Mouse (Mus musculus) embryonic facial prominence, embryonic 11.5 days (tissue): ENCODE results near the gene Numa1. TPM values are rescaled to one million over a fixed set of nuclear protein-coding genes. Genes with fewer than 3 reads are reported as not detected.
"Not testable (repeated sequence)": the region's sequence is repeated elsewhere in the genome, so short reads cannot be mapped to it uniquely, and the experiment has no call there.

Experiments used
- ATAC-seq: fragments of 200-750 bp; cut with Nextera tagmentation; replicated peaks from 2 replicates; pipeline ENCODE4 v1.8.0; 2017; ENCODE audit warnings: low read depth; ENCODE audit not compliant: insufficient number of reproducible peaks, low FRiP score, low TSS enrichment
- DNase-seq: peaks from one replicate; pipeline ENCODE4 v3.0.0-alpha.2; 2015; ENCODE audit warnings: low spot score
- H3K27ac ChIP-seq: fragments of 300-500 bp; sonication (generic); replicated peaks from 2 replicates; pipeline ENCODE4 v1.5.1; 2014; ENCODE audit warnings: mild to moderate bottlenecking, low read depth, low read length, control low read depth
- H3K27me3 ChIP-seq: fragments of 300-500 bp; sonication (generic); 2 replicates; pipeline ENCODE4 v1.6.1; 2014; ENCODE audit warnings: mild to moderate bottlenecking, low read length, moderate library complexity, mixed read lengths; ENCODE audit not compliant: control insufficient read depth, insufficient read depth
- H3K36me3 ChIP-seq: fragments of 300-500 bp; sonication (generic); replicated peaks from 2 replicates; pipeline ENCODE4 v1.6.1; 2014; ENCODE audit warnings: low read depth, mild to moderate bottlenecking, low read length, moderate library complexity, mixed read lengths; ENCODE audit not compliant: control insufficient read depth, insufficient read depth
- H3K4me1 ChIP-seq: fragments of 300-500 bp; sonication (generic); 2 replicates; pipeline ENCODE4 v1.6.1; 2014; ENCODE audit warnings: low read length, mixed read lengths; ENCODE audit not compliant: control insufficient read depth, insufficient read depth
- H3K4me2 ChIP-seq: fragments of 300-500 bp; sonication (generic); 2 replicates; pipeline ENCODE4 v1.6.1; 2014; ENCODE audit warnings: low read depth, mild to moderate bottlenecking, control low read depth, low read length, moderate library complexity
- H3K4me3 ChIP-seq: fragments of 300-500 bp; sonication (generic); 2 replicates; pipeline ENCODE4 v1.5.1; 2014; ENCODE audit warnings: low read depth, low read length, control low read depth
- H3K9ac ChIP-seq: fragments of 300-500 bp; sonication (generic); replicated peaks from 2 replicates; pipeline ENCODE4 v1.6.1; 2014; ENCODE audit warnings: mild to moderate bottlenecking, control low read depth, low read length
- H3K9me3 ChIP-seq: fragments of 300-500 bp; sonication (generic); replicated peaks from 2 replicates; pipeline ENCODE4 v1.6.1; 2016; ENCODE audit warnings: mild to moderate bottlenecking, low read length, inconsistent platforms, mixed read lengths; ENCODE audit not compliant: control insufficient read depth
- WGBS: fragments of 180-500 bp; shearing (Covaris S2); extraction: QIAGEN DNeasy Blood & Tissue Kit; methylation state at CpG from one replicate; pipeline ENCODE4 v1.1.7; 2014; 5-methylcytosine and 5-hydroxymethylcytosine counted together
- polyA plus RNA-seq: library from polyadenylated mRNA; unstranded; fragments of >200 nt; fragmentation: Nextera tagmentation; extraction: Ambion mirVana; gene quantifications from 2 replicates; pipeline ENCODE4 v1.2.1, GENCODE M21; 2014

The Numa1 gene
- polyA plus RNA-seq, 1 experiment from 2014 or later, result 110 TPM

GRCm38 (mm10) chr7:102014995-102015394 lies 81.1 kb downstream of the Numa1 start:
- Histone ChIP-seq H3K4me3 (no peak overlapping the region), H3K4me2 (no peak overlapping the region), H3K27ac (no peak overlapping the region), H3K27me3 (no peaks in the 10 kb centered on the region), H3K9ac (no peak overlapping the region), H3K36me3 (peaks cover 36% of the 10 kb centered on the region), H3K9me3 (no peaks in the 10 kb centered on the region), H3K4me1 (no peaks in the 10 kb centered on the region)
- 92% methylated on average over 2 of the region's 2 CpGs for WGBS
- DNase-seq (no peak), ATAC-seq (no peak)

GRCm38 (mm10) chr7:102016936-102017335 lies 83.0 kb downstream of the Numa1 start:
- no peaks in the 10 kb centered on the region for H3K27me3 ChIP-seq
- no peak for DNase-seq
- H3K9ac ChIP-seq, result no peak overlapping the region
- H3K36me3 ChIP-seq, result peaks cover 31% of the 10 kb centered on the region
- no peak overlapping the region for H3K4me2 ChIP-seq
- no peaks in the 10 kb centered on the region for H3K9me3 ChIP-seq
- H3K4me1 ChIP-seq, result no peaks in the 10 kb centered on the region
- ATAC-seq, result no peak
- no peak overlapping the region for H3K4me3 ChIP-seq
- no peak overlapping the region for H3K27ac ChIP-seq
- 79% methylated on average over 4 of the region's 4 CpGs for WGBS

GRCm38 (mm10) chr7:102017452-102017851 lies 83.5 kb downstream of the Numa1 start:
- peaks cover 27% of the 10 kb centered on the region for H3K36me3 ChIP-seq
- ATAC-seq (no peak), DNase-seq (no peak)
- H3K9ac ChIP-seq, result no peak overlapping the region
- no peaks in the 10 kb centered on the region for H3K9me3 ChIP-seq
- WGBS, result 86% methylated on average over 5 of the region's 5 CpGs
- no peaks in the 10 kb centered on the region for H3K4me1 ChIP-seq
- no peaks in the 10 kb centered on the region for H3K27me3 ChIP-seq
- no peak overlapping the region for H3K4me3 ChIP-seq
- no peak overlapping the region for H3K4me2 ChIP-seq
- no peak overlapping the region for H3K27ac ChIP-seq

GRCm38 (mm10) chr7:102018034-102018433 lies 84.1 kb downstream of the Numa1 start:
- 86% methylated on average over 7 of the region's 7 CpGs for WGBS
- Histone ChIP-seq H3K9ac (no peak overlapping the region), H3K36me3 (peaks cover 25% of the 10 kb centered on the region), H3K4me1 (no peaks in the 10 kb centered on the region), H3K4me2 (no peak overlapping the region), H3K9me3 (no peaks in the 10 kb centered on the region), H3K4me3 (no peak overlapping the region), H3K27ac (no peak overlapping the region), H3K27me3 (no peaks in the 10 kb centered on the region)
- ATAC-seq (no peak), DNase-seq (no peak)

GRCm38 (mm10) chr7:102018590-102018989 lies 84.7 kb downstream of the Numa1 start, which contains the start of gene Il18bp:
Il18bp (minus strand) TSS chr7:102018690.
- Histone ChIP-seq H3K27me3 (no peaks in the 10 kb centered on the region), H3K9ac (no peak within 1 kb of the TSS), H3K36me3 (peaks cover 22% of the 10 kb centered on the region), H3K27ac (no peak within 1 kb of the TSS), H3K4me2 (no peak within 1 kb of the TSS), H3K4me3 (no peak within 1 kb of the TSS), H3K4me1 (no peaks in the 10 kb centered on the region), H3K9me3 (no peaks in the 10 kb centered on the region)
- DNase-seq (no peak), ATAC-seq (no peak)
- 92% methylated on average over 3 of the region's 3 CpGs for WGBS

- Histone ChIP-seq H3K4me3 (no peak overlapping the region), H3K36me3 (peaks cover 16% of the 10 kb centered on the region), H3K4me2 (no peak overlapping the region), H3K9ac (no peak overlapping the region), H3K27me3 (no peaks in the 10 kb centered on the region), H3K27ac (no peak overlapping the region), H3K9me3 (no peaks in the 10 kb centered on the region), H3K4me1 (no peaks in the 10 kb centered on the region)
- WGBS, result 73% methylated on average over 3 of the region's 3 CpGs
- ATAC-seq (no peak), DNase-seq (no peak)
Observed at GRCm38 (mm10) chr7:102019362-102019761, 85.5 kb downstream of the Numa1 start.

GRCm38 (mm10) chr7:102020934-102021333 lies 87.0 kb downstream of the Numa1 start:
- peaks cover 10% of the 10 kb centered on the region for H3K36me3 ChIP-seq
- H3K9ac ChIP-seq, DNase-seq, H3K27ac ChIP-seq, H3K27me3 ChIP-seq, ATAC-seq, H3K9me3 ChIP-seq, H3K4me2 ChIP-seq, H3K4me3 ChIP-seq, H3K4me1 ChIP-seq: not testable (repeated sequence)
- WGBS, result 97% methylated on average over 2 of the region's 2 CpGs

- ATAC-seq (no peak), DNase-seq (no peak)
- Histone ChIP-seq H3K4me2 (no peak overlapping the region), H3K27ac (no peak overlapping the region), H3K9ac (no peak overlapping the region), H3K4me1 (no peaks in the 10 kb centered on the region), H3K27me3 (no peaks in the 10 kb centered on the region), H3K9me3 (no peaks in the 10 kb centered on the region), H3K36me3 (peaks cover 10% of the 10 kb centered on the region), H3K4me3 (no peak overlapping the region)
- 92% methylated on average over 9 of the region's 9 CpGs for WGBS
Observed at GRCm38 (mm10) chr7:102023821-102024220, 89.9 kb downstream of the Numa1 start.
